Mouse (Mus musculus) olfactory bulb, adult 2 months (tissue): ENCODE data around the gene Olfr412. TPM values are rescaled to one million over a fixed set of nuclear protein-coding genes. Genes with fewer than 3 reads are reported as not detected.

Experiments used
- H3K27ac ChIP-seq: fragments of 200-500 bp; 2 replicates; pipeline ENCODE4 v1.5.1; 2012; ENCODE audit warnings: low read depth, low read length; ENCODE audit not compliant: insufficient read depth
- H3K4me1 ChIP-seq: fragments of 200-500 bp; 2 replicates; pipeline ENCODE4 v1.6.1; 2012; ENCODE audit warnings: low read length; ENCODE audit not compliant: control insufficient read depth, insufficient read depth
- H3K4me3 ChIP-seq: fragments of 200-500 bp; 2 replicates; pipeline ENCODE4 v1.5.1; 2012; ENCODE audit warnings: mild to moderate bottlenecking, low read depth, low read length, moderate library complexity; ENCODE audit not compliant: insufficient read depth
- CTCF ChIP-seq: fragments of 200-500 bp; IDR thresholded peaks from 2 replicates; pipeline ENCODE4 v1.5.1; 2012; ENCODE audit warnings: low read depth, mild to moderate bottlenecking, low read length, moderate library complexity; ENCODE audit not compliant: insufficient read depth
- POLR2A ChIP-seq: fragments of 200-500 bp; IDR thresholded peaks from 2 replicates; pipeline ENCODE4 v1.6.1; 2012; ENCODE audit warnings: mild to moderate bottlenecking, low read depth, low read length, moderate library complexity; ENCODE audit not compliant: insufficient read depth
- WGBS: fragments of 180-500 bp; shearing (Covaris S2); methylation state at CpG from one replicate; pipeline ENCODE4 v1.1.7; 2018; 5-methylcytosine and 5-hydroxymethylcytosine counted together
- polyA plus RNA-seq: library from polyadenylated mRNA; stranded (reverse); fragments of >200 nt; gene quantifications from 2 replicates; pipeline ENCODE4 v1.2.4, GENCODE M21; 2012; ENCODE audit warnings: low replicate concordance; ENCODE audit not compliant: missing spikeins, insufficient read depth, insufficient read length

The Olfr412 gene
- polyA plus RNA-seq, 1 experiment, result not detected

- no peak overlapping the region for H3K27ac ChIP-seq
- TF ChIP-seq POLR2A (no peak), CTCF (no peak)
- H3K4me3 ChIP-seq, result no peak overlapping the region
- 83% methylated on average over 3 of the region's 3 CpGs for WGBS
- peaks cover 38% of the 10 kb centered on the region for H3K4me1 ChIP-seq
Observed at GRCm38 (mm10) chr11:74411943-74412342, 50.1 kb downstream of the Olfr412 start.

- TF ChIP-seq POLR2A, result no peak
- no peak for TF ChIP-seq CTCF
- Histone ChIP-seq H3K27ac (no peak overlapping the region), H3K4me3 (no peak overlapping the region), H3K4me1 (peaks cover 38% of the 10 kb centered on the region)
- 88% methylated on average over 3 of the region's 3 CpGs for WGBS
Observed at GRCm38 (mm10) chr11:74412462-74412861, 50.6 kb downstream of the Olfr412 start.

- Histone ChIP-seq H3K27ac (no peak overlapping the region), H3K4me1 (peaks cover 38% of the 10 kb centered on the region), H3K4me3 (no peak overlapping the region)
- TF ChIP-seq POLR2A, result no peak
- TF ChIP-seq CTCF, result no peak
- 75% methylated on average over 3 of the region's 3 CpGs for WGBS
Observed at GRCm38 (mm10) chr11:74413449-74413972, 51.6 kb downstream of the Olfr412 start.

- WGBS, result 89% methylated on average over 9 of the region's 9 CpGs
- no peak overlapping the region for H3K27ac ChIP-seq
Observed at GRCm38 (mm10) chr11:74414112-74414511, 52.2 kb downstream of the Olfr412 start.

DNA sequence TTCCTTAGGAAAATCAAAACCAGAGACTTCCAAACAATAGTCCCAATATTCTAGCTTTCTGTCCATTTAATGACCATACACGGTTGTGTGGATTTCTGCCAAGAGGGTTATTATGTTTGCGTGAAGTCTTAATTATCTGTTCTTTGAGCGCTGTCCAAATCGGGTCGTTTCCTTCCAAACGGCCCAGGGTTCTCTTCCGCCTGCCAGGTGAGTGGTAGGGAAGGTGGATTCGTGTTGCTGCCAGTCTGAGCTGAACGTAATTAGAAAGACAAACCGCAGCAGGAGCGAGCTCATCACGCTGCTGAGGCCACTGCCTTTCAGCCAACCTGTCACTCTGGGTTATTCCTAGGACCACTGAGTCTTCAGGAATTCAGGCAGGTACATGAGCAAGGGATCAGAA lies 53.9 kb downstream of the Olfr412 start:
- 62% methylated on average over 12 of the region's 12 CpGs for WGBS
- H3K4me3 ChIP-seq, result no peak overlapping the region
- no peak for TF ChIP-seq CTCF
- no peak overlapping the region for H3K27ac ChIP-seq
- H3K4me1 ChIP-seq, result peaks cover 16% of the 10 kb centered on the region

More at GRCm38 (mm10) chr11:74414112-74414511, 52.2 kb downstream of the Olfr412 start:
- peaks cover 32% of the 10 kb centered on the region for H3K4me1 ChIP-seq
- no peak overlapping the region for H3K4me3 ChIP-seq
- TF ChIP-seq POLR2A (no peak), CTCF (no peak)

Other genes with a start within 250 kb of the Olfr412 start
- not detected in 2 replicates for gene Olfr401, start 248.4 kb upstream of the Olfr412 start, polyA plus RNA-seq
- not detected in 2 replicates for gene Olfr402, start 208.5 kb upstream of the Olfr412 start, polyA plus RNA-seq
- not detected in 2 replicates for gene Olfr403, start 175.8 kb upstream of the Olfr412 start, polyA plus RNA-seq
- not detected in 2 replicates for gene Olfr43, start 150.7 kb upstream of the Olfr412 start, polyA plus RNA-seq
- not detected in 2 replicates for gene Olfr406, start 102.3 kb upstream of the Olfr412 start, polyA plus RNA-seq
- gene Olfr59, start 78.3 kb upstream of the Olfr412 start, polyA plus RNA-seq, result not detected in 2 replicates
- gene Olfr410, start 24.0 kb upstream of the Olfr412 start, polyA plus RNA-seq, result not detected in 2 replicates
- gene Olfr411, start 9.4 kb upstream of the Olfr412 start, polyA plus RNA-seq, result not detected in 2 replicates
- gene Rap1gap2, start 248.8 kb downstream of the Olfr412 start, polyA plus RNA-seq, result not detected in 2 replicates